Mouse (Mus musculus): ENCODE measurements around the gene Arhgap45. TPM values are rescaled to one million over a fixed set of nuclear protein-coding genes. Genes with fewer than 3 reads are reported as not detected.

The Arhgap45 gene
- polyA plus RNA-seq, 1 experiment: 1.8 TPM

GRCm38 (mm10) chr10:80048396-80048795 lies 31.9 kb downstream of the Arhgap45 start:
- no peak overlapping the region for H3K4me3 ChIP-seq (ENCODE audit: insufficient read depth, low read depth, low read length)
- no peak overlapping the region for H3K27ac ChIP-seq (replicated peaks; ENCODE audit: low read depth, low read length)
- peaks cover 27% of the 10 kb centered on the region for H3K4me1 ChIP-seq (ENCODE audit: control insufficient read depth, insufficient read depth, insufficient read length, low read length)

- Histone ChIP-seq H3K27ac (replicated peaks; ENCODE audit: low read depth, low read length) (no peak overlapping the region), H3K4me1 (ENCODE audit: control insufficient read depth, insufficient read depth, insufficient read length, low read length) (peaks cover 27% of the 10 kb centered on the region), H3K4me3 (ENCODE audit: insufficient read depth, low read depth, low read length) (no peak overlapping the region)
Measured at GRCm38 (mm10) chr10:80048834-80049233, 32.4 kb downstream of the Arhgap45 start.

GRCm38 (mm10) chr10:80050244-80050643 lies 33.8 kb downstream of the Arhgap45 start:
- Histone ChIP-seq H3K27ac (replicated peaks; ENCODE audit: low read depth, low read length) (peak overlapping the region; percentile 94), H3K4me1 (ENCODE audit: control insufficient read depth, insufficient read depth, insufficient read length, low read length) (peaks cover 27% of the 10 kb centered on the region)

GRCm38 (mm10) chr10:80050885-80051617 lies 34.6 kb downstream of the Arhgap45 start:
- Histone ChIP-seq H3K4me3 (ENCODE audit: insufficient read depth, low read depth, low read length) (no peak overlapping the region), H3K27ac (replicated peaks; ENCODE audit: low read depth, low read length) (peak overlapping the region; percentile 94), H3K4me1 (ENCODE audit: control insufficient read depth, insufficient read depth, insufficient read length, low read length) (peaks cover 34% of the 10 kb centered on the region)

More at GRCm38 (mm10) chr10:80050244-80050643, 33.8 kb downstream of the Arhgap45 start:
- no peak overlapping the region for H3K4me3 ChIP-seq (ENCODE audit: insufficient read depth, low read depth, low read length)

GRCm38 (mm10) chr10:80051618-80052373 lies 35.3 kb downstream of the Arhgap45 start:
- Histone ChIP-seq H3K4me1 (ENCODE audit: control insufficient read depth, insufficient read depth, insufficient read length, low read length) (peaks cover 34% of the 10 kb centered on the region), H3K4me3 (ENCODE audit: insufficient read depth, low read depth, low read length) (no peak overlapping the region), H3K27ac (replicated peaks; ENCODE audit: low read depth, low read length) (peak overlapping the region; percentile 94)

- H3K4me1 ChIP-seq (ENCODE audit: control insufficient read depth, insufficient read depth, insufficient read length, low read length): peaks cover 34% of the 10 kb centered on the region
- no peak overlapping the region for H3K4me3 ChIP-seq (ENCODE audit: insufficient read depth, low read depth, low read length)
- peak overlapping the region; percentile 94 for H3K27ac ChIP-seq (replicated peaks; ENCODE audit: low read depth, low read length)
Measured at GRCm38 (mm10) chr10:80052374-80052764, 35.9 kb downstream of the Arhgap45 start.

- Histone ChIP-seq H3K4me1 (ENCODE audit: control insufficient read depth, insufficient read depth, insufficient read length, low read length) (peaks cover 33% of the 10 kb centered on the region), H3K27ac (replicated peaks; ENCODE audit: low read depth, low read length) (peak overlapping the region; percentile 90), H3K4me3 (ENCODE audit: insufficient read depth, low read depth, low read length) (peak overlapping the region; percentile 90)
Measured at GRCm38 (mm10) chr10:80053259-80053780, 36.9 kb downstream of the Arhgap45 start.

GRCm38 (mm10) chr10:80053831-80054815 lies 37.7 kb downstream of the Arhgap45 start:
- H3K4me3 ChIP-seq (ENCODE audit: insufficient read depth, low read depth, low read length): peak overlapping the region; percentile 90
- H3K4me1 ChIP-seq (ENCODE audit: control insufficient read depth, insufficient read depth, insufficient read length, low read length): peaks cover 30% of the 10 kb centered on the region
- H3K27ac ChIP-seq (replicated peaks; ENCODE audit: low read depth, low read length): peak overlapping the region; percentile 90

GRCm38 (mm10) chr10:80054911-80055310 lies 38.5 kb downstream of the Arhgap45 start:
- H3K27ac ChIP-seq (replicated peaks; ENCODE audit: low read depth, low read length): peak overlapping the region; percentile 69; the same call in 1 of the 2 replicates
- H3K4me1 ChIP-seq (ENCODE audit: control insufficient read depth, insufficient read depth, insufficient read length, low read length): peaks cover 27% of the 10 kb centered on the region
- H3K4me3 ChIP-seq (ENCODE audit: insufficient read depth, low read depth, low read length): peak overlapping the region; percentile 90

GRCm38 (mm10) chr10:80055364-80055763 lies 38.9 kb downstream of the Arhgap45 start:
- Histone ChIP-seq H3K4me1 (ENCODE audit: control insufficient read depth, insufficient read depth, insufficient read length, low read length) (peaks cover 23% of the 10 kb centered on the region), H3K4me3 (ENCODE audit: insufficient read depth, low read depth, low read length) (peak overlapping the region; percentile 90), H3K27ac (replicated peaks; ENCODE audit: low read depth, low read length) (no peak overlapping the region; the same call in 1 of the 2 replicates)

GRCm38 (mm10) chr10:80055891-80056290 lies 39.4 kb downstream of the Arhgap45 start:
- Histone ChIP-seq H3K4me3 (ENCODE audit: insufficient read depth, low read depth, low read length) (peak overlapping the region; percentile 90), H3K27ac (replicated peaks; ENCODE audit: low read depth, low read length) (0 out of 2 replicates have a peak overlapping the region, but pooled peaks have one; percentile 10), H3K4me1 (ENCODE audit: control insufficient read depth, insufficient read depth, insufficient read length, low read length) (peaks cover 19% of the 10 kb centered on the region)

GRCm38 (mm10) chr10:80056506-80056905 lies 40.1 kb downstream of the Arhgap45 start:
- Histone ChIP-seq H3K4me1 (ENCODE audit: control insufficient read depth, insufficient read depth, insufficient read length, low read length) (peaks cover 13% of the 10 kb centered on the region), H3K27ac (replicated peaks; ENCODE audit: low read depth, low read length) (no peak overlapping the region), H3K4me3 (ENCODE audit: insufficient read depth, low read depth, low read length) (no peak overlapping the region)

GRCm38 (mm10) chr10:80056976-80057682 lies 40.7 kb downstream of the Arhgap45 start:
- Histone ChIP-seq H3K4me3 (ENCODE audit: insufficient read depth, low read depth, low read length) (no peak overlapping the region), H3K4me1 (ENCODE audit: control insufficient read depth, insufficient read depth, insufficient read length, low read length) (peaks cover 11% of the 10 kb centered on the region), H3K27ac (replicated peaks; ENCODE audit: low read depth, low read length) (no peak overlapping the region)

All from brown adipose tissue, adult 24 weeks (tissue).